Mouse (Mus musculus) erythroblast, adult 5-6 weeks (primary cell): ENCODE data around the gene Hsd17b13. TPM values are rescaled to one million over a fixed set of nuclear protein-coding genes. Genes with fewer than 3 reads are reported as not detected.

ENCODE experiments used
- total RNA-seq, 2 experiments: library from RNA; stranded (forward) in 1 of 2; stranded (reverse) in 1 of 2; fragments of 150-400 nt in 1 of 2; fragments of 200-764, 138-1000 nt in 1 of 2; gene quantifications; 2 replicates each; pipeline versions ENCODE4 v1.2.3 to v1.2.4; 2015 to 2017; ENCODE audit warnings: low replicate concordance in 2 of 2

Hsd17b13 gene
- total RNA-seq, 2 experiments from 2014 or later, result not detected

Other genes with a start within 250 kb of the Hsd17b13 start
- not detected in 2 replicates for gene Klhl8, start 66.2 kb downstream of the Hsd17b13 start, total RNA-seq (2015; ENCODE audit: low replicate concordance)
- 0.51 and 1.7 TPM in 2 replicates for gene Klhl8, start 66.2 kb downstream of the Hsd17b13 start, total RNA-seq (2017; ENCODE audit: low replicate concordance)
- gene Hsd17b11, start 44.5 kb upstream of the Hsd17b13 start, total RNA-seq (2015; ENCODE audit: low replicate concordance), result 12.5 and 16.5 TPM in 2 replicates
- 6.3 and 21.8 TPM in 2 replicates for gene Hsd17b11, start 44.5 kb upstream of the Hsd17b13 start, total RNA-seq (2017; ENCODE audit: low replicate concordance)
- gene Nudt9, start 68.9 kb upstream of the Hsd17b13 start, total RNA-seq (2015; ENCODE audit: low replicate concordance), result 13.8 and 14.4 TPM in 2 replicates
- 34.2 and 44.5 TPM in 2 replicates for gene Nudt9, start 68.9 kb upstream of the Hsd17b13 start, total RNA-seq (2017; ENCODE audit: low replicate concordance)
- not detected in 2 replicates for gene Gm17660, start 100.2 kb upstream of the Hsd17b13 start, total RNA-seq (2015; ENCODE audit: low replicate concordance)
- not detected in 2 replicates for gene Gm17660, start 100.2 kb upstream of the Hsd17b13 start, total RNA-seq (2017; ENCODE audit: low replicate concordance)
- gene Sparcl1, start 136.3 kb upstream of the Hsd17b13 start, total RNA-seq (2015; ENCODE audit: low replicate concordance), result not detected in 2 replicates
- gene Sparcl1, start 136.3 kb upstream of the Hsd17b13 start, total RNA-seq (2017; ENCODE audit: low replicate concordance), result 0.85 TPM in 1 of 2 replicates, not detected in the other
- not detected in 2 replicates for gene Dspp, start 193.3 kb upstream of the Hsd17b13 start, total RNA-seq (2015; ENCODE audit: low replicate concordance)
- not detected in 2 replicates for gene Dspp, start 193.3 kb upstream of the Hsd17b13 start, total RNA-seq (2017; ENCODE audit: low replicate concordance)
- not detected in 2 replicates for gene Dmp1, start 225.2 kb upstream of the Hsd17b13 start, total RNA-seq (2015; ENCODE audit: low replicate concordance)
- gene Dmp1, start 225.2 kb upstream of the Hsd17b13 start, total RNA-seq (2017; ENCODE audit: low replicate concordance), result not detected in 2 replicates